Mouse (Mus musculus) MEL (cell line): Measurements from ENCODE around the gene C2cd4d. TPM values are rescaled to one million over a fixed set of nuclear protein-coding genes. Genes with fewer than 3 reads are reported as not detected.

ENCODE experiments used
- DNase-seq: peaks from one replicate; pipeline ENCODE4 v3.0.0; 2011; ENCODE audit warnings: low read depth, low spot score
- H3K27ac ChIP-seq: 2 replicates; pipeline ENCODE4 v1.5.1; 2012; ENCODE audit warnings: low read depth, mild to moderate bottlenecking, control low read depth, low read length, moderate library complexity; ENCODE audit not compliant: control insufficient read depth
- H3K27me3 ChIP-seq, 2 experiments: fragments of 150-350 bp in 1 of 2; sonication (generic) in 1 of 2; 2 replicates each; pipeline ENCODE4 v1.6.1; 2012; ENCODE audit warnings: low read length in 2 of 2, mild to moderate bottlenecking in 2 of 2, improper control_type of control experiment in 1 of 2, moderate library complexity in 1 of 2; ENCODE audit not compliant: insufficient read depth in 2 of 2, control insufficient read depth in 1 of 2
- H3K36me3 ChIP-seq, 2 experiments: 2 replicates each; pipeline ENCODE4 v1.6.1; 2012 to 2014; ENCODE audit warnings: low read length in 2 of 2, improper control_type of control experiment in 1 of 2, inconsistent platforms in 1 of 2, mild to moderate bottlenecking in 1 of 2; ENCODE audit not compliant: insufficient read depth in 2 of 2, control insufficient read depth in 1 of 2
- H3K4me1 ChIP-seq, 2 experiments: fragments of 150-350 bp in 1 of 2; sonication (generic) in 1 of 2; 2 replicates each; pipeline ENCODE4 v1.6.1; 2012; ENCODE audit warnings: low read length in 2 of 2, improper control_type of control experiment in 1 of 2, mild to moderate bottlenecking in 1 of 2; ENCODE audit not compliant: insufficient read depth in 2 of 2, control insufficient read depth in 1 of 2
- H3K4me3 ChIP-seq, 2 experiments: fragments of 150-350 bp in 1 of 2; sonication (generic) in 1 of 2; 2 replicates each; pipeline ENCODE4 v1.5.1; 2012; ENCODE audit warnings: low read depth in 2 of 2, low read length in 2 of 2, mild to moderate bottlenecking in 2 of 2, moderate library complexity in 2 of 2, control low read depth in 1 of 2, improper control_type of control experiment in 1 of 2; ENCODE audit not compliant: control insufficient read depth in 1 of 2, insufficient read depth in 1 of 2
- H3K79me2 ChIP-seq: 2 replicates; pipeline ENCODE4 v1.6.1; 2012; ENCODE audit warnings: mild to moderate bottlenecking, low read length, moderate library complexity; ENCODE audit not compliant: control insufficient read depth, poor library complexity, insufficient read depth
- H3K9ac ChIP-seq: 2 replicates; pipeline ENCODE4 v1.6.1; 2012; ENCODE audit warnings: low read depth, mild to moderate bottlenecking, control low read depth, low read length, moderate library complexity; ENCODE audit not compliant: control insufficient read depth, poor library complexity, severe bottlenecking
- H3K9me3 ChIP-seq: fragments of 150-350 bp; sonication (generic); replicated peaks from 2 replicates; pipeline ENCODE4 v1.6.1; 2012; ENCODE audit warnings: mild to moderate bottlenecking, low read length, improper control_type of control experiment, moderate library complexity; ENCODE audit not compliant: insufficient read depth
- BHLHE40 ChIP-seq: IDR thresholded peaks from 2 replicates; pipeline ENCODE4 v1.6.1; 2012; ENCODE audit warnings: low read depth, mild to moderate bottlenecking, inconsistent platforms, low read length, improper control_type of control experiment, borderline replicate concordance
- CHD1 ChIP-seq: IDR thresholded peaks from 2 replicates; pipeline ENCODE4 v1.6.1; 2012; ENCODE audit warnings: low read depth, mild to moderate bottlenecking, inconsistent platforms, low read length, improper control_type of control experiment
- E2F4 ChIP-seq: IDR thresholded peaks from 2 replicates; pipeline ENCODE4 v1.6.1; 2011; ENCODE audit warnings: low read depth, low read length, improper control_type of control experiment, borderline replicate concordance
- ELF1 ChIP-seq: IDR thresholded peaks from 2 replicates; pipeline ENCODE4 v1.6.1; 2014; ENCODE audit warnings: low read depth, mild to moderate bottlenecking, inconsistent platforms, low read length, improper control_type of control experiment, moderate library complexity
- EP300 ChIP-seq, 2 experiments: IDR thresholded peaks; 2 replicates each; pipeline ENCODE4 v1.6.1; 2011; ENCODE audit warnings: improper control_type of control experiment in 2 of 2, low read length in 2 of 2, low read depth in 1 of 2, mild to moderate bottlenecking in 1 of 2
- GABPA ChIP-seq: IDR thresholded peaks from 2 replicates; pipeline ENCODE4 v1.6.1; 2012; ENCODE audit warnings: low read depth, mild to moderate bottlenecking, inconsistent platforms, low read length, improper control_type of control experiment, moderate library complexity
- GATA1 ChIP-seq: IDR thresholded peaks from 2 replicates; pipeline ENCODE4 v1.6.1; 2011; ENCODE audit warnings: low read depth, low read length, improper control_type of control experiment
- HCFC1 ChIP-seq: IDR thresholded peaks from 2 replicates; pipeline ENCODE4 v1.6.1; 2012; ENCODE audit warnings: low read depth, mild to moderate bottlenecking, inconsistent platforms, low read length, improper control_type of control experiment, moderate library complexity
- JUND ChIP-seq: IDR thresholded peaks from 2 replicates; pipeline ENCODE4 v1.6.1; 2011; ENCODE audit warnings: low read depth, mild to moderate bottlenecking, improper control_type of control experiment, low read length
- MAFK ChIP-seq: IDR thresholded peaks from 2 replicates; pipeline ENCODE4 v1.6.1; 2011; ENCODE audit warnings: low read depth, mild to moderate bottlenecking, low read length, improper control_type of control experiment, borderline replicate concordance
- MXI1 ChIP-seq: IDR thresholded peaks from 2 replicates; pipeline ENCODE4 v1.6.1; 2011; ENCODE audit warnings: mild to moderate bottlenecking, low read depth, low read length, improper control_type of control experiment
- MYB ChIP-seq: IDR thresholded peaks from 2 replicates; pipeline ENCODE4 v1.6.1; 2011; ENCODE audit warnings: mild to moderate bottlenecking, low read depth, low read length, improper control_type of control experiment
- NELFE ChIP-seq: IDR thresholded peaks from 2 replicates; pipeline ENCODE4 v1.6.1; 2011; ENCODE audit warnings: low read depth, low read length, improper control_type of control experiment
- POLR2AphosphoS2 ChIP-seq: IDR thresholded peaks from 2 replicates; pipeline ENCODE4 v1.6.1; 2011; ENCODE audit warnings: low read length, improper control_type of control experiment
- POLR2AphosphoS5 ChIP-seq: IDR thresholded peaks from 2 replicates; pipeline ENCODE4 v1.6.1; 2012; ENCODE audit warnings: low read depth, borderline replicate concordance, mild to moderate bottlenecking, inconsistent platforms, low read length, moderate library complexity, mixed read lengths
- RCOR1 ChIP-seq: IDR thresholded peaks from 2 replicates; pipeline ENCODE4 v1.6.1; 2012; ENCODE audit warnings: low read depth, mild to moderate bottlenecking, inconsistent platforms, low read length, improper control_type of control experiment
- SIN3A ChIP-seq: IDR thresholded peaks from 2 replicates; pipeline ENCODE4 v1.6.1; 2012; ENCODE audit warnings: low read length, improper control_type of control experiment, inconsistent platforms
- TAL1 ChIP-seq: IDR thresholded peaks from 2 replicates; pipeline ENCODE4 v1.6.1; 2012; ENCODE audit warnings: mild to moderate bottlenecking, inconsistent platforms, low read length, moderate library complexity, mixed read lengths
- TCF12 ChIP-seq: IDR thresholded peaks from 2 replicates; pipeline ENCODE4 v1.6.1; 2014; ENCODE audit warnings: low read depth, mild to moderate bottlenecking, inconsistent platforms, low read length, improper control_type of control experiment, moderate library complexity
- USF1 ChIP-seq: IDR thresholded peaks from 2 replicates; pipeline ENCODE4 v1.6.1; 2014; ENCODE audit warnings: low read depth, mild to moderate bottlenecking, inconsistent platforms, low read length, improper control_type of control experiment, moderate library complexity
- USF2 ChIP-seq, 2 experiments: IDR thresholded peaks; 2 replicates each; pipeline ENCODE4 v1.6.1; 2011 to 2012; ENCODE audit warnings: improper control_type of control experiment in 2 of 2, low read length in 2 of 2, borderline replicate concordance in 1 of 2, inconsistent platforms in 1 of 2, low read depth in 1 of 2, mild to moderate bottlenecking in 1 of 2; ENCODE audit not compliant: insufficient read depth in 1 of 2
- ZC3H11A ChIP-seq: IDR thresholded peaks from 2 replicates; pipeline ENCODE4 v1.6.1; 2012; ENCODE audit warnings: low read depth, mild to moderate bottlenecking, inconsistent platforms, low read length, improper control_type of control experiment
- ZKSCAN1 ChIP-seq: IDR thresholded peaks from 2 replicates; pipeline ENCODE4 v1.6.1; 2012; ENCODE audit warnings: low read depth, mild to moderate bottlenecking, inconsistent platforms, low read length, improper control_type of control experiment, moderate library complexity
- ZNF384 ChIP-seq: IDR thresholded peaks from 2 replicates; pipeline ENCODE4 v1.6.1; 2012; ENCODE audit warnings: low read depth, mild to moderate bottlenecking, inconsistent platforms, low read length, improper control_type of control experiment
- polyA plus RNA-seq, 2 experiments: library from polyadenylated mRNA; stranded (reverse) in 1 of 2; unstranded in 1 of 2; fragments of >175 nt in 1 of 2; fragments of >200 nt in 1 of 2; gene quantifications; 2 replicates each; pipeline versions ENCODE4 v1.2.1 to v1.2.4; 2012; ENCODE audit warnings: low replicate concordance in 2 of 2, low read depth in 1 of 2; ENCODE audit not compliant: insufficient read length in 2 of 2, insufficient read depth in 1 of 2, missing spikeins in 1 of 2
- total RNA-seq: library from RNA; depleted of rRNA; stranded (reverse); fragments of 300-350 nt; gene quantifications from 2 replicates; pipeline ENCODE4 v1.2.3, GENCODE M21; 2012

C2cd4d gene
- total and polyA plus RNA-seq, 3 experiments = not detected

GRCm38 (mm10) chr3:94398217-94398616, 36.0 kb downstream of the C2cd4d start, which contains the start of gene Lingo4:
Lingo4 (plus strand) TSS chr3:94398517.
- no peak within 1 kb of the TSS for H3K4me3 ChIP-seq
- H3K4me1 ChIP-seq = no peaks in the 10 kb centered on the region
- TF ChIP-seq ZC3H11A (no peak), NELFE (no peak), USF1 (no peak), ZKSCAN1 (no peak), MYB (no peak), EP300 (IDR thresholded peaks at IDR 0.05; ENCODE audit: low read depth in 1 of 2, low read length in 2 of 2) (no peak), RCOR1 (no peak), CHD1 (no peak), HCFC1 (no peak), USF2 (IDR thresholded peaks at IDR 0.05; ENCODE audit: borderline replicate concordance in 1 of 2, insufficient read depth in 1 of 2, low read depth in 1 of 2, low read length in 2 of 2) (no peak), MXI1 (no peak), POLR2AphosphoS2 (no peak), TCF12 (no peak), MAFK (no peak), ELF1 (no peak), SIN3A (no peak)
- no peaks in the 10 kb centered on the region for H3K79me2 ChIP-seq
- no peak within 1 kb of the TSS for H3K27ac ChIP-seq
- H3K9ac ChIP-seq = no peak within 1 kb of the TSS
- no peak for DNase-seq
- peaks cover 15 to 18% of the 10 kb centered on the region in 2 experiments for H3K27me3 ChIP-seq
- H3K36me3 ChIP-seq = no peaks in the 10 kb centered on the region
- H3K9me3 ChIP-seq = no peaks in the 10 kb centered on the region

- DNase-seq = no peak
- TF ChIP-seq NELFE = no peak
- no peak for TF ChIP-seq ELF1
- TF ChIP-seq GABPA = no peak
- no peak for TF ChIP-seq TAL1
- no peak for TF ChIP-seq MXI1
- no peak for TF ChIP-seq USF2 (IDR thresholded peaks at IDR 0.05; ENCODE audit: borderline replicate concordance in 1 of 2, insufficient read depth in 1 of 2, low read depth in 1 of 2, low read length in 2 of 2)
- TF ChIP-seq ZNF384 = no peak
- no peak for TF ChIP-seq MAFK
- no peak for TF ChIP-seq GATA1
- no peak for TF ChIP-seq E2F4
- no peak for TF ChIP-seq HCFC1
- TF ChIP-seq BHLHE40 = no peak
- no peak for TF ChIP-seq POLR2AphosphoS5
- TF ChIP-seq MYB = no peak
- TF ChIP-seq JUND = no peak
- no peak for TF ChIP-seq SIN3A
- TF ChIP-seq, all 39 proteins: peak for 0
- no peaks in the 10 kb centered on the region for H3K4me1 ChIP-seq
- H3K4me3 ChIP-seq = no peak overlapping the region
- peaks cover 15 to 18% of the 10 kb centered on the region in 2 experiments for H3K27me3 ChIP-seq
- no peak overlapping the region for H3K27ac ChIP-seq
- H3K9me3 ChIP-seq = no peaks in the 10 kb centered on the region
- no peak overlapping the region for H3K9ac ChIP-seq
- no peaks in the 10 kb centered on the region for H3K79me2 ChIP-seq
- H3K36me3 ChIP-seq = no peaks in the 10 kb centered on the region
Measured at GRCm38 (mm10) chr3:94398943-94399481, 36.8 kb downstream of the C2cd4d start.
